8 mouse cellular contexts compared by ENCODE assay signal in genomic region chr1:82839614-82840421, GRCm38 (mm10). TPM values are rescaled to one million over a fixed set of nuclear protein-coding genes. Genes with fewer than 3 reads are reported as not detected.
A peak's percentile ranks its signal among the peaks of the same experiment; 100 is the strongest.
DNase-seq lines count a peak whose midpoint lies in the region; ATAC-seq and TF ChIP-seq lines count a peak whose summit lies in the region.

No protein-coding gene starts in this region.

- H3K9ac ChIP-seq in heart, embryonic 15.5 days: peak overlapping the region; percentile 79
- peak overlapping the region; percentile 98 for H3K9ac ChIP-seq in liver, embryonic 11.5 days (ENCODE audit: low read depth, low read length)

- WGBS in heart, embryonic 10.5 days: under 1% methylated on average over 86 of the region's 86 CpGs
- WGBS in bone marrow, adult 2 months: under 1% methylated on average over 86 of the region's 86 CpGs
- under 1% methylated on average over 67 of the region's 86 CpGs for WGBS in heart, embryonic 15.5 days
- under 1% methylated on average over 82 of the region's 86 CpGs for WGBS in liver, embryonic 11.5 days

- H3K9me3 ChIP-seq in heart, embryonic 10.5 days: no peaks in the 10 kb centered on the region
- no peaks in the 10 kb centered on the region for H3K9me3 ChIP-seq in heart, embryonic 15.5 days (replicated peaks)
- no peaks in the 10 kb centered on the region for H3K9me3 ChIP-seq in liver, embryonic 11.5 days (ENCODE audit: control insufficient read depth, low read length)

- peak overlapping the region; percentile 97 for H3K27ac ChIP-seq in heart, embryonic 10.5 days
- peak overlapping the region; percentile 88 for H3K27ac ChIP-seq in bone marrow, adult 2 months (ENCODE audit: control insufficient read depth, insufficient read depth, low read depth, low read length, poor library complexity)
- H3K27ac ChIP-seq in heart, embryonic 15.5 days: peak overlapping the region; percentile 81
- H3K27ac ChIP-seq in liver, embryonic 11.5 days (ENCODE audit: low read depth, low read length): peak overlapping the region; percentile 89

- ATAC-seq in heart, embryonic 15.5 days (replicated peaks; ENCODE audit: insufficient number of reproducible peaks, insufficient read depth, low FRiP score, low read depth): peak; percentile 54
- ATAC-seq in liver, embryonic 11.5 days (replicated peaks; ENCODE audit: low FRiP score): peak; percentile 33

- peaks cover 26% of the 10 kb centered on the region for H3K4me1 ChIP-seq in heart, embryonic 10.5 days
- H3K4me1 ChIP-seq in bone marrow, adult 2 months (ENCODE audit: control insufficient read depth, insufficient read depth, low read length): no peaks in the 10 kb centered on the region; the same call in 1 of the 2 replicates
- peaks cover 32% of the 10 kb centered on the region for H3K4me1 ChIP-seq in heart, embryonic 15.5 days (replicated peaks)
- H3K4me1 ChIP-seq in liver, embryonic 11.5 days (replicated peaks; ENCODE audit: control insufficient read depth, insufficient read depth, low read length): peaks cover 35% of the 10 kb centered on the region

- H3K4me2 ChIP-seq in heart, embryonic 15.5 days: peak overlapping the region; percentile 87
- peak overlapping the region; percentile 90 for H3K4me2 ChIP-seq in liver, embryonic 11.5 days
- peak overlapping the region; percentile 62 for H3K4me2 ChIP-seq in myocyte (ENCODE audit: low read depth)

- peak overlapping the region; percentile 91 for H3ac ChIP-seq in myocyte (ENCODE audit: control insufficient read depth, insufficient read length)

- TF ChIP-seq CTCF in bone marrow, adult 2 months (IDR thresholded peaks at IDR 0.05; ENCODE audit: control insufficient read depth, insufficient read depth, low read length): no peak

- peaks cover 53% of the 10 kb centered on the region for H3K79me2 ChIP-seq in myocyte (ENCODE audit: control insufficient read depth, insufficient read depth)

- H3K36me3 ChIP-seq in heart, embryonic 10.5 days: peaks cover 7% of the 10 kb centered on the region
- H3K36me3 ChIP-seq in heart, embryonic 15.5 days: no peaks in the 10 kb centered on the region
- H3K36me3 ChIP-seq in liver, embryonic 11.5 days (ENCODE audit: control insufficient read depth, insufficient read depth, low read length): peaks cover 2% of the 10 kb centered on the region; the same call in 1 of the 2 replicates
- no peaks in the 10 kb centered on the region for H3K36me3 ChIP-seq in myocyte (ENCODE audit: control insufficient read depth, insufficient read depth)

- H3K27me3 ChIP-seq in heart, embryonic 10.5 days (ENCODE audit: insufficient read depth, poor library complexity, severe bottlenecking): no peaks in the 10 kb centered on the region
- H3K27me3 ChIP-seq in heart, embryonic 15.5 days: no peaks in the 10 kb centered on the region
- H3K27me3 ChIP-seq in liver, embryonic 11.5 days (replicated peaks; ENCODE audit: control insufficient read depth, insufficient read depth, low read length): no peaks in the 10 kb centered on the region
- H3K27me3 ChIP-seq in myocyte (ENCODE audit: control insufficient read depth, insufficient read depth, insufficient read length): no peaks in the 10 kb centered on the region

- peak; percentile 82 for DNase-seq in heart, embryonic 10.5 days (ENCODE audit: low spot score)
- DNase-seq in heart, adult 11 months: no peak
- DNase-seq in 3T3-L1 (ENCODE audit: low read depth, low spot score): peak; percentile 36
- no peak for DNase-seq in liver, embryonic 11.5 days (ENCODE audit: low spot score)
- no peak for DNase-seq in ovary, adult 18-20 months (ENCODE audit: low spot score)

- no peak for TF ChIP-seq POLR2A in bone marrow, adult 2 months (IDR thresholded peaks at IDR 0.05; ENCODE audit: borderline replicate concordance, control insufficient read depth, low read depth, low read length)
- no peak for TF ChIP-seq POLR2A in myocyte (IDR thresholded peaks at IDR 0.05; ENCODE audit: insufficient read length, low read depth)

- H3K4me3 ChIP-seq in heart, embryonic 10.5 days: peak overlapping the region; percentile 100
- H3K4me3 ChIP-seq in bone marrow, adult 2 months (replicated peaks; ENCODE audit: control insufficient read depth, low read depth, low read length): peak overlapping the region; percentile 95
- peak overlapping the region; percentile 96 for H3K4me3 ChIP-seq in heart, embryonic 15.5 days
- peak overlapping the region; percentile 99 for H3K4me3 ChIP-seq in liver, embryonic 11.5 days (ENCODE audit: low read depth, low read length)
- H3K4me3 ChIP-seq in myocyte: peak overlapping the region; percentile 51

TF ChIP-seq in myocyte, 11 proteins besides CTCF, POLR2A, EP300 and RAD21:
- TF ChIP-seq MYOG (IDR thresholded peaks at IDR 0.05; ENCODE audit: control insufficient read depth in 1 of 3, insufficient read depth in 1 of 3, insufficient read length in 2 of 3, low read depth in 2 of 3) (no peak), MYOD1 (IDR thresholded peaks at IDR 0.05; ENCODE audit: control insufficient read depth in 1 of 3, insufficient read length in 2 of 3, low read depth in 2 of 3) (peak in 1 of 3 experiments; percentile 16)
TF ChIP-seq in myocyte: peak in this region for 1.

RNA-seq across cellular contexts. Expression of gene Agfg1, which starts 0.5 kb away (rescaled TPM):
- polyA plus RNA-seq in heart, embryonic 10.5 days (2016; fragmentation: Nextera tagmentation; extraction: Ambion mirVana): 33.5 and 44.7 TPM in 2 replicates
- 14.5 and 15.6 TPM in 2 replicates for polyA plus RNA-seq in bone marrow, adult 2 months (2011; ENCODE audit: insufficient read depth, insufficient read length, low replicate concordance, missing spikeins)
- 25.4 and 30.8 TPM in 2 replicates for polyA plus RNA-seq in heart, embryonic 15.5 days (2015; fragmentation: Nextera tagmentation; extraction: Ambion mirVana)
- 47.6 and 58.7 TPM in 2 replicates for polyA plus RNA-seq in liver, embryonic 11.5 days (2014; fragmentation: Nextera tagmentation; extraction: Ambion mirVana)
- polyA plus RNA-seq in myocyte (2012; fragmentation: generic; extraction: Trizol): 21.7 TPM

Comparison
In these comparisons a context has a peak if more than half of its experiments do, and no peak if none do; other contexts are left out.
1. DNase-seq: peak in heart, embryonic 10.5 days (single experiment) and 3T3-L1 (single experiment); none in heart, adult 11 months (single experiment), liver, embryonic 11.5 days (single experiment) and ovary, adult 18-20 months (single experiment).
2. Peak in every context shown above with its lines, with median percentiles within 50 percentile points of each other: H3K27ac ChIP-seq, H3K4me3 ChIP-seq and H3K4me2 ChIP-seq.